Mouse (Mus musculus) limb, embryonic 14.5 days (tissue): ENCODE results near the gene Magee1. TPM values are rescaled to one million over a fixed set of nuclear protein-coding genes. Genes with fewer than 3 reads are reported as not detected.

Experiments
- ATAC-seq: fragments of 200-750 bp; cut with Nextera tagmentation; 2 replicates; pipeline ENCODE4 v1.8.0; 2017; ENCODE audit warnings: low read depth, moderate number of reproducible peaks, moderate TSS enrichment; ENCODE audit not compliant: low FRiP score
- DNase-seq: peaks from one replicate; pipeline ENCODE4 v3.0.0-alpha.2; 2015; ENCODE audit warnings: low spot score
- H3K27ac ChIP-seq: fragments of 300-500 bp; sonication (generic); replicated peaks from 2 replicates; pipeline ENCODE4 v1.5.1; 2014; ENCODE audit warnings: low read depth, mild to moderate bottlenecking, low read length, moderate library complexity, mixed read lengths
- H3K27me3 ChIP-seq: fragments of 300-500 bp; sonication (generic); 2 replicates; pipeline ENCODE4 v1.6.1; 2014; ENCODE audit warnings: low read length, mixed read lengths; ENCODE audit not compliant: control insufficient read depth, insufficient read depth
- H3K36me3 ChIP-seq: fragments of 300-500 bp; sonication (generic); 2 replicates; pipeline ENCODE4 v1.6.1; 2014; ENCODE audit warnings: mild to moderate bottlenecking, low read length, moderate library complexity, mixed read lengths; ENCODE audit not compliant: control insufficient read depth, insufficient read depth
- H3K4me1 ChIP-seq: fragments of 300-500 bp; sonication (generic); 2 replicates; pipeline ENCODE4 v1.6.1; 2014; ENCODE audit warnings: antibody characterized with exemption, low read length, mixed read lengths; ENCODE audit not compliant: control insufficient read depth, insufficient read depth
- H3K4me2 ChIP-seq: fragments of 300-500 bp; sonication (generic); replicated peaks from 2 replicates; pipeline ENCODE4 v1.6.1; 2014; ENCODE audit warnings: low read depth, mild to moderate bottlenecking, low read length, moderate library complexity; ENCODE audit not compliant: severe bottlenecking
- H3K4me3 ChIP-seq: fragments of 300-500 bp; sonication (generic); replicated peaks from 2 replicates; pipeline ENCODE4 v1.5.1; 2014; ENCODE audit warnings: low read length
- H3K9ac ChIP-seq: fragments of 300-500 bp; sonication (generic); 2 replicates; pipeline ENCODE4 v1.6.1; 2014; ENCODE audit warnings: mild to moderate bottlenecking, low read depth, low read length, moderate library complexity; ENCODE audit not compliant: severe bottlenecking
- H3K9me3 ChIP-seq: fragments of 300-500 bp; sonication (generic); 2 replicates; pipeline ENCODE4 v1.6.1; 2016; ENCODE audit warnings: low read length; ENCODE audit not compliant: control insufficient read depth
- POLR2A ChIP-seq: fragments of 200-500 bp; IDR thresholded peaks from 2 replicates; pipeline ENCODE4 v1.8.0; 2012; ENCODE audit warnings: inconsistent platforms, mild to moderate bottlenecking, moderate library complexity, borderline replicate concordance; ENCODE audit not compliant: insufficient read depth, insufficient read length; ENCODE audit errors: extremely low read depth
- WGBS: fragments of 180-500 bp; shearing (Covaris S2); extraction: QIAGEN DNeasy Blood & Tissue Kit; methylation state at CpG from one replicate; pipeline ENCODE4 v1.1.7; 2014; 5-methylcytosine and 5-hydroxymethylcytosine counted together
- polyA plus RNA-seq, 2 experiments: library from polyadenylated mRNA; depleted of rRNA in 1 of 2; stranded (reverse) in 1 of 2; unstranded in 1 of 2; fragments of >200 nt; fragmentation: Nextera tagmentation in 1 of 2; extraction: Ambion mirVana in 1 of 2; gene quantifications; 2 replicates each; pipeline versions ENCODE4 v1.2.1 to v1.2.3; 2012 to 2014

Gene Magee1
- polyA plus RNA-seq, 2 experiments = 15.3 to 19.3 TPM

- Histone ChIP-seq H3K27me3 (no peaks in the 10 kb centered on the region), H3K9me3 (no peaks in the 10 kb centered on the region), H3K4me2 (no peak overlapping the region), H3K4me1 (no peaks in the 10 kb centered on the region), H3K9ac (no peak overlapping the region), H3K27ac (no peak overlapping the region), H3K36me3 (no peaks in the 10 kb centered on the region), H3K4me3 (no peak overlapping the region)
- DNase-seq (no peak), ATAC-seq (no peak)
- WGBS = 74% methylated on average over 2 of the region's 2 CpGs
- no peak for TF ChIP-seq POLR2A
Measured at GRCm38 (mm10) chrX:105167217-105167616, 47.0 kb downstream of the Magee1 start.

Other genes with a start within 250 kb of the Magee1 start
- 24.1 and 25.0 TPM in 2 replicates for gene Pbdc1, start 40.6 kb upstream of the Magee1 start, polyA plus RNA-seq (2012; rRNA removed)
- gene Pbdc1, start 40.6 kb upstream of the Magee1 start, polyA plus RNA-seq (2014; fragmentation: Nextera tagmentation; extraction: Ambion mirVana) = 50.7 and 68.4 TPM in 2 replicates